Mouse (Mus musculus): ENCODE measurements around the gene Gm20503.

The Gm20503 gene

DNA sequence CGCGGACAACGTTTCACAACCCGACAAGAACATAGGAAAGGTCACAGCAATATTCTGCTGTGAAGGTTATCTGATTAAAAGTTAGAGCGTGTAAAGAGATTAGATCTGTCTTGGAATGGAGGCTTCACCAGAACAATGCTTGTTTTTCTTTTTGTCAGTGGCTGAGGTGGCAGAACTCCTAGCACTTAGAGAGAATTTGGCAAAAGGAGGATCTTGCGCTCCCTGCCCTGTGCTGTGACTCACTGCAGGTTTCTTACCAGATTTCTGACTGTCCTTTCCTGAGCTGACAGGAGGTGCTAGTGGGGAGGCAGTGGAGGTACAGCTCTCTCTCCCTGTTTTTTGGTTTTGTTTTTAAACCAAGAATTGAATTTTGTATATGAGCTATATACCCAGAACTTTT is 4.0 kb downstream of the Gm20503 start:
- DNase-seq (ENCODE audit: low spot score in 2 of 2): no peak

DNA sequence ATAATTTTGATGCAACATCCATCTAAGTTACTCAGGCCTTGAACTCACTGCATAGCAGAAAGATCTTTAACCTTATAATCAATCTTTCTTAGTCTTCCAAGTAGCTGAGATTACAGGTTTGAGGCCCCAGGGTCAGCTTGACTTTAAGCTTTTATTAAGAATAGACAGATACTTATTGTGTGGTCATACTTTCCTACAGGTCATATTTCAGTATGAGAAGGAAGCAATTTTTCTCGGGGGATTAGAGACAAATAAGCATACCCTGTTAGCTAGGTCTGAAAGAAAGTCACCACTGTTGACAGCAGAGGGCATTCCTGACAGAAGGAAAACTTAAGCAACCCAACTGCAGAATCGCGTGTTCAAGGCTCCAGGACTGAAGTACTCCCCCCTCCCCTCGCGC is 5.0 kb downstream of the Gm20503 start:
- DNase-seq (ENCODE audit: low spot score in 2 of 2): no peak

DNA sequence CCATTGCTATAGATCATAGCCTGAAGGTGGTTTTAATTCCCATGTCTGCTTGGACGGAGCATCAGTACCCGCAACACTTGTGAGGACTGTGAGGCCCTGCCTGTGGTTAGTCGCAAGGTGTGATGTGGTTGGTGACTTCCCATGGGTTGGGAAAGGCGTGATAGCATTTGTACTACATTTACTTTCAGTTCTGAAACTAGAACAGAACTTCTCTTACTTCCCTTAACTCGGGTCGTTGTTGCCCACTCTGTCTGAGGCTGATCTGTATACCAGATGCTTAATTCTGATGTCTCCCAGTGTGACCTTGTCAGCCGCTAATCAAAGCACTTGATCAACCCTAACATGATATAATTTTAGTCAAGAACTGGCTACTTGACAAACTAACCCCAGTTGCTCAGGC is 6.2 kb downstream of the Gm20503 start:
- no peak for DNase-seq (ENCODE audit: low spot score in 2 of 2)

DNA sequence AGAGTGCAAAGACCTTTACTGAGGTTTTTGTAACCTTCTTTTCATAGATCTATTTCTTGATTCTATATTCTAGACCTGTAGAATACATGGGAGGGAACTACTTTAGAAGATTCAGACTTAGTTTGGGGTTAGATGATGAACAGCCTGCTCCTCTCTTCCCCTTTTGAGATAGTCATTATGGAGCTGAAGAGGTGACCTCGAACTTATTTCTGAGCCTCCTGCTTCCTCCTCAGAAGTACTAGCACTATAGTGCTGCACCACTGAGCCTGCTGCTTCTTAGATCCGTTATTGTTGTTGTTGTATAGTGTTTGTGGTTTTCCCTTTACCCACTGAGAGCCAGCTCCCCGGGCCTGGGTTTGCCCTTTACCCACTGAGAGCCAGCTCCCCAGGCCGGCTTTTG is 6.7 kb downstream of the Gm20503 start:
- DNase-seq (ENCODE audit: low spot score in 2 of 2): no peak

DNA sequence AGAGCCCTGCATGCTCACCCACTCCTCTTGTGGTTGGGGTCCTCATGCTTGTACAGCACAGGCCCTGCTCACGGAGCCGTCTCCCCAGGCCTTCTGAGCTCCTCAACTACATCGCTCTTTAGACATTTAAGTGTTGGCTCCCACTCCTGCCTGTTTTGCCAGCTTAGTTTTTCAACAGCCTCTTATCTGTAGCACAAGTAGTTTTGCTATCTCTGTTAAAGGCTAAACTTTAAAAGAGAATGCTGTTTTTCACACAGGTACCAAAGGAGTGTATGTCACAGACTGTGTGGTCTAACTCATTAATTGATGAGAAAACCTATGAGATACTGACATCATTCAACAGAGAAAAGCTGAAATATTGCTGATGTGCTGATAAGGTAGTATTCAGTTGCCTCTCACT is 8.4 kb downstream of the Gm20503 start:
- no peak for DNase-seq (ENCODE audit: low spot score in 2 of 2)

DNA sequence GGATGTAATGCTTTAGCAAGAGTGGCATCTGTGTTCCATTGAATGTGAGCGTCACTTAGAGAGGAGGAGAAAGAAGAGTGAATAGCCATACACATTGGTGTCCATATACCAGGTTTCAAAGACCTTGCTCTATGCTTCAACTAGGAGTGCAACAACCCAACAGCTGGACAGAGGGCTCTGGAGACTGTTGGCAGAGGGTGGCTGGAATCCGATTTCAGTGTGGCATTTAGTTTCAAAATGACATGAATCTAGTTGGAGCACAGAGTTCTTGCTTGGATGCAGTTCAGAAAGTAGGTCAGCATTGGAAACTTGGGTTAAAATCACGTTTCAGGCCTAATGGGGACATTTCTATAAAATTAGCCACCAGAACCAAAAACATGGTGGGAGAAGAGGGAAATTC is 12.2 kb downstream of the Gm20503 start:
- DNase-seq (ENCODE audit: low spot score in 2 of 2): no peak

DNA sequence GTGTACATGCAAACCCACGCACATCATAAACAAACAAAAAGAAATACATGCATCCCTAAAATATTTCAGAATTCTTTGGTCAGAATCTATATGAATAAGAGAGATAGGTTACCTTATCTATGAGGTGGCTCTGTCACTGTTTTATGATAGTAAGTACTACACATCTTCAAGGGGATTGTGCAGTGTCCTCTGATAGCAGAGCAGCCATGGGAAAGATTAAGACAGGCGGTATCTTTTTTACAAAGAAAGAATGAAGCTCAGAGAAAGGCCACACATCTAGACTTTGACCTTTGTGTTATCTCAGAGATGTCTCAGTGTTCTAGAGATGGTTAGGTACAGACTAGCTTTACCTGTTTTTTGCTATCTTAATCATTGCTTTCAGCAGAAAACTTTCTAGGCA is 13.9 kb downstream of the Gm20503 start:
- no peak for DNase-seq (ENCODE audit: low spot score in 2 of 2)

DNA sequence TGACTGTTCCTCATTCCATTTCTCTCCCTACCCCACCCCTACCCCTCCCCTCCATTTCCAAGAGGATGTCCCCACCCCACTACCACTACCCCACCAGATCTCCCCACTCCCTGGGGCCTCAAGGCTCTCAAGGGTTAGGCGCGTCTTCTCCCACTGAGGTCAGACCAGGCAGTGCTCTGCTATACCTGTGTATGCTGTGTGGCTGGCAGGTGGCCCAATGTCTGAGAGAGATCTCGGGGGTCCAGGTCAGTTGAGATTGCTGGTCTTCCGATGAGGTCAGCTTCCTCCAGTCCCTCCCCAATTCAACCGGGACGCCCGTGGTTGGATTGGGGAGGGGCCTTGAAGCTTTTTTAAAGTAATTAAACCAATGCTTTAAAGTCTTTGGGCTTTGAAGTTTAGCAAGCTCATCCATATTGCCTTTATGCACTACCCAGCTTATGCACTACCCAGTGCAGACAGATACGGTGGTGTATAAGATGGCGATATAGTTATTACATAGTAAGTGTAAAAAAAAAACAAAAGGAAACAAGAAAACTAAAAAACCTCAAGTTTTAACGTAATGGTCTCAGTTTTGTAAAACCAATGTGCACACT is 31.4 kb downstream of the Gm20503 start:
- no peak for DNase-seq (ENCODE audit: low spot score in 2 of 2)

DNA sequence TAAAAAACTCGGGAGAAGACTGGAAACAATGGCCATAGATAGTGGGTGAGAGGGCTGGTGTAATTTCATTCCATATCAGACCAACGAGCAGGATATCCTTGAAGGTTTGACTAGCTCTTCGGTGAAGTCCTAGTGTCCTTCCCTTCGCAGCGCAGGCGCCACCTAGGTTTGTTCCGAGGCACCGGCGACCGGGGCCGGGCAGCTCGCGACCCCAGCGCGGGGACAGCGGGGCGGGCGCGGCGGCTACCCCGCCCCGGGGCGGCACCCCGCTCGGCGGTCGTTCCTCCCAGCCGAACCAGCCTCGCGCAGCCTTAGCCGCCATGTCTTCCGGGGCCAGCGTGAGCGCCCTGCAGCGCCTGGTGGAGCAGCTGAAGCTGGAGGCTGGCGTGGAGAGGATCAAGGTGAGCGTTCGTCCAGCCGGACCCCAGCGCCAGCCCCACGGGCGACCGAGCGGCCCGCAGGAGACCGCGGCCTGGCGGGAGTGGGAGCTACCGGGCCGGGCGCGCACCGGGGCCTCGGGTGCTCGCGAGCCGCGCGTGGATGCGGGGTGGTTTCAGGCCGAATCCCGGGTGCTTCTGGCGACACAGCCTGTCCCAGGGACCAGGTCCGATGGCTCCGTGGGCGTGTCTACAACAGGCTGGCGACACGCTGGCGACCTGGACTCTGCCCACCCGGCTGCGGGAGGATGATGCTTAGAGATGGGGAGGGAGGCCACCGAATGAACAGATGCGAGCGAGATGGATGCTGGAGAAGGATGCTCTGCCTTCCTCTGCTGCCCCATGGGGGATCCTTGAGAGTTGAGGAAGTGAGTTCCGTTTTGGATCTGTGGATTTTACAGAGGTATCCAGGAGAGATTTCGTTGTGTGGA is 32.1 kb downstream of the Gm20503 start, which contains the start of gene Gng10:
TSS of gene Gng10 (plus strand) at position 171 of the 868 bp plus-strand sequence.
- peak; percentile 62 to 64 for DNase-seq (ENCODE audit: low spot score in 2 of 2)

DNA sequence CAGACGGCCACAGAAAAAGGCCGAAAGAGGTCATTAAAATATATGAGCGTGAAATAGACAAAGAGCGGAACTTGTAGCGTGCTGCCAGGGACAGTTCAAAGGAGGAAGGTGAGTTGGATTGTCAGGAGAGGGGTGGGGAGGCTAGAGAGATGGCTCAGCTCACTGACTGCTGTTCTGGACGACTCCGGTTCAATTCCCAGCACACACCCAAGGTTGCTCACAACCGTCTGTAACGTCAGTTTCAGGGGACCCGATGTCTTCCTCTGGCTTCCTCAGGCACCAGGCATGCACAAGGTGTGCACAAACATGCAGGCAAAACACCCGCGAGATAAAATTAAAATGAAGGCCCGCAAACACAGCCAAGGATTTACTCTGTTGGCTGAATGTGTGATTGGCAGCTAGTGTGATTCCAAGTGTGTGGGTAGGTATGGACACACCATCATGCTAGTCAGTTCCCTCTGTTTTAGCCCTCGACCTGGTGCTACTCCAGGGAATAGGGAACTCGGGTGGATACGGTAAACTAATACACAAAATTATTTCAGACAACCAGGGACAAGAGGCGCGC is 32.9 kb downstream of the Gm20503 start:
- no peak for DNase-seq (ENCODE audit: low spot score in 2 of 2)

DNA sequence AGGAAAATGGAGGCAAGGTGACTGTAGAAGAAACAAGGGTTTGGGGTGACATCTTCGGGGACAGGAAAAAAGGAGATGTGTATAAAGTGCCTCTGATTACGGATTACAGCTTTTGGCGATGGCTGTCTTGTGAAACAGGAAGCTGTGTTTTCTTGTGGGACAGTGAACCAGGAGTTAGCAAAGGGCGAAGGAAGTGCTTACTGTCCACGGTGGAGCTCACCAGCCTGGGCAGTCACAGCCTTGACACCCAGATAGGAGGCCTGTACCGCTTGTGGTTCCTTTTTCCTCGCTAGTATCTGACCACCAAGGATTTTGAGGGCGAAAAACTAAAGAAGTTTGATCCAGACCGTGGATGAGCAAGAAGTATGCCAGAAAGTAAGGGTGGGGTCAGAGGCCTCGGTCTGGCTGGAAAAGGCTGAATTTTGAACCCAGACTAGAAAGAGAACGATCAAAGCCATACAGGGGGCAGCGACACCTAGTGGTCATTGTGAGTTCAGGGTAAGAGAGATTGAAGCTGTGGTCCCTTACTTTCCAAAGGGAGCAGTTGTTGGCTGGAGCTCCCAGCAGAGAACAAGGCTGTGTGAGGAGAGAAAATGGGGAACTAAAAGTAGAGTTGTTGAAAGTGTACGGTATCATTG is 33.6 kb downstream of the Gm20503 start:
- peak; percentile 55 to 71 for DNase-seq (ENCODE audit: low spot score in 2 of 2)

DNA sequence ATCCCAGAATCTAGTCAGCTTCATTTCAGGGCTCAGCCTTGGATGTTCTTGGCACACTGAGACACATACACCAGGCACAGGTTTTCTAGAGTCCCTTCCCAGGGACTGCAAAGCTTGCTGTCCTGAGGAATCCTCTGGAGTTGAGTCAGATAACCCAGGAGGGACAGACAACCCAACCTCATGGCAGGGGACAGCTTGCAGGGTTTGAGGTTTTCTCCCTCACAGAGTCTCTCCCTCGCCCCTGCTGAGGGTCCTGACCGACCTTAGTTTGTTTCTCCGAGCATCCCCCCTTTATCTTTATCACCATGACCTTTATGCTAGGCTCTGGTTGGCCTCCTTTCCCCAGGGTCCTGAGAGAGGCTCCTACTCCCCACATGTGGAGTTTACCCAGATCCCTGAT is 34.5 kb downstream of the Gm20503 start:
- no peak for DNase-seq (ENCODE audit: low spot score in 2 of 2)

DNA sequence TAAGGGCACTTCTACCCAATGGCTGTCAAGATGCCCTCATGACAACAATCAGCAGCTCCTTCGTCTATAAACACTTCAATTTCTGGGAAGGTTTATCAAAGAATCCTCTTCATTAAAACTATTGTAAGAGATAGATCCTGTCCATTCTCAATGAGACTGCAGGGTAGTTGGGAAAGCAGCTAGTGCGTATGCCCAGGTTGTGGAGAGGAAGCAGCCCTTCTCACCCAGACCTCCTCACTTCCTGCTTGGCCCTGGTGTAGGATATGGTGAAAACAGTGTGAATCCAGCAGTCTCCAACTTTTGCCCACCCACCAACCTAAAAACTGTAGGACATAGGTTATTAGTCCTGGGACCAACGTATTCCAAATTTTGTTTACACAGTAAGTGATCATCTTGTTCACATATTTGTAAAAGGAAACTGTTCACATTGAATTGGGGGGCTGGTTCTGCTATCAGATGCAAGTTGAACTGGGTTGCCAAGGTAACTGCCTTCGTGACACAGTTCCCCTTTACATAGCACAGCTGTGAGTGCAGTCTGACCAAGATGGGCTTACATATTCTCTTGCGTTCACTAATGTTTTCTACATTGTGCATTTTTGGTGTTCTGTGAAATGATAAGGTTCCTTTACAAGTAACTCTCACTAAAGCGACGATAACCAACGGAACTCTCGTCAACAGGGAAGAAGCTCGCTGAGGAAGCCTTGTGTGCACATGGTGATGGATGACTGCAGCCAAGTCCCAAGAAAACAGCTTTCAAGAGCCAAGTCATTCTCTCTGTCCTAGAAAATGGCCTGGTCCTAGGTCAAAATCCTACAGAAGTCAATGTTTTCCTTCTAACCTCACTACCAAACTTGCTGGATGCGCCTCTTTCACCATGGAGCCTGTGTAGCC is 37.6 kb downstream of the Gm20503 start:
- no peak for DNase-seq (ENCODE audit: low spot score in 2 of 2)

DNA sequence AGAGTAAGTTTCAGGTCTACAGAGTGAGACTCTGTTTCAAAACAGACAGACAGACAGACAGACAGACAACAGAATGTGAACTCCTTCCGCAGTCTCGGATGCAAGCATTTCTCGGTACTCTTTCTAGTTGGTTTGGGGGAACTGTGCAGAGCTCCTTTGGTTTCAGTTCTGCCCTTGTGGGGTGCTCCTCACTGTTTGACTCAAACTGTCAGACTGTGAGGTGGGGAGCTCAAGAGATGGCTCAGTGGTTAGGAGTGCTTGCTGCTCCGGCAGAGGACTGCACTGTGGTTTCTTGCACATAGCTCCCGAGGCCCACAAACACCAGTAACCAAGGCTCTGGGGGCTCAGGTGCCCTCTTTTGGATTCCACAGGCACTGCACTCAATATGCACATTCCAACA is 40.1 kb downstream of the Gm20503 start:
- no peak for DNase-seq (ENCODE audit: low spot score in 2 of 2)

DNA sequence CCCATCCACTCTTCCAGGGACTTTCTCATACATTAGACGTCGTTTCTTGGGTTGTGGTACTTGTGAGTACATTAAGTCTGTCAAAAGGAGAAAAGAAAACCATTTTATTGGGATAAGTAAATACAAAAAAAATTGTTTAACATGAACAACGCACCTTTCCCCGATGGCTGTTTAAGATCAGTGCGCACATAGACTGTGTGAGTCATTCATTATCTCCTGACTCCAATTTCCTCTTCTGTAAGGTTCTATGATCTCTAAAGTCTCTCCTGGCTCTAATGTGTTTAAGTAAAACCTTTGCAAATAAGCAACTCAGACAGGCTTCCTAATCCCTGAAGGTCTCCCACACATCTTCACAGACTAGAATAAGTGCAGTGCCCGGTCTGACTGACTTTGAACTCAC is 40.9 kb downstream of the Gm20503 start:
- no peak for DNase-seq (ENCODE audit: low spot score in 2 of 2)

DNA sequence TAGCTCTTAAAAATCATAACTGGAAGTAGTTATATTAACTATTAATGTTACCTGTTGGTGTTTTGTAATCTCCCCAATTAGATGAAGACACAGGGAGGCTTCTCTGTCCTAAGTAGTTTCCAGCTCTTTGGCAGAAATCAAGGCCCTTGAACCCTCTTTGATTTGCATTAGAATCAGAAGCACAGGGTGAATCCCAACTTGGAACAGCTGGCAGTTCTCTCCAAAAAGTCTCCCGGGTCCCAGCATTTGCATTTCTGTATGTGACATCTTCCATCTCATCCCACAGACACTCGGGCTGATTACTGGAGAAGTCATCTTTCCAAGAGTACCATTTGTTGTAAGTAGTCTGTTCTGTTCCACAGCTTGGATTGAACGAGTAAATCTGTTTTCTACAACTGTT is 44.2 kb downstream of the Gm20503 start:
- DNase-seq (ENCODE audit: low spot score in 2 of 2): no peak

DNA sequence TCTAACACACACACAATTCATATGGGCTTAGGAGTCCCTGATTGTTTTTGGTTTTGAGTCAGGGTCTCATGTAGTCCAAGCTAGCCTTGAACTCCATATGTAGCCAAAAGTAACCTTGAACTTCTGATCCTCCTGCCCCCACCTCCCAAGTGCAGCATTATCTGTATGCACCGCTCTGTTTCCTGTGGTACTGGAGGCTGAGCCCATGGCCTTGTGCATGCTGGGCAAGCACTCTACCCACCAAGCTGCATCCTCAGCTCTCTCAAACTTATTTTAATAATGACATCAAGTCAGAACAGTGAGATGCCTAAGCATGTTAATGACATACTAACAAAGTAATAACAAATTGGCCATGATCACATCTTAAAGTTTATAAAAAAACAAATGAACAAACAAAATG is 48.1 kb downstream of the Gm20503 start:
- no peak for DNase-seq (ENCODE audit: low spot score in 2 of 2)

DNA sequence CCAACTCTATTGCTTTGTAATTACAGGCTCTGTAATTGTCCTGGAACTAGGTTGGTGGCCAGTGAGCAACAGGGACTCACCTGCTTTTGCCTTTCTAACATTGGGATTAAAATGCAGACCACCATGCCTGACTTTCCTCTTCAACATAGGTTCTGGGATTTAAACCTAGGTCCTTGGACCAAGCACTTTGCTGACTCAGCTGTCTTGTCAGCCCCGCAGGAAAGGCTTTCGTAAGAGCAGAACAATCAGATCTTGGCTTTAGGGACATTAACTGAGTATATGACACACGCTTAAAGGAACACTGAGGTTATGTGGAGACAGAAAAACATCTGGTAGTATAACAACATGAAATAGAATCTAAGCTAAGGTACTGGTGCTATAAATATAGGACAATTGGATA is 54.9 kb downstream of the Gm20503 start:
- DNase-seq (ENCODE audit: low spot score in 2 of 2): no peak

DNA sequence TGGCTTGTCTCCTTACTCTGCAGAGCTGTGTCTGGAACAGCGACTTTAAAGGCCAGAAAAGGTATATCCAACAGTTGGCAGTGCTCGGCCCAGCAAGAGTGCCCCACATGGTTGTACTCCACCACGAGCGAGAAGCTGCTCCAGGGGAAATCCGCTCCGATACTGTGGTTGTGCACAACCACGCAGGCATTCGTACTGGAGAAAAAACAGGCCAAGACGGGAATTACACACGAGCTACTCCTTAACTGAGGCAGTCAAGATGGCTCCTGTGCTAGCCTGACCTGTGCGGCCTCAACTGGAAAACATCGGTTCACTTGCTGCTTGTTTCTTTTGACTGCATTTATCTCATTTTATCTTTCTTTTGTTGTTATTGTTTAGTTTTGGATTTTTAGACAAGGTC is 59.5 kb downstream of the Gm20503 start:
- DNase-seq (ENCODE audit: low spot score in 2 of 2): no peak

DNA sequence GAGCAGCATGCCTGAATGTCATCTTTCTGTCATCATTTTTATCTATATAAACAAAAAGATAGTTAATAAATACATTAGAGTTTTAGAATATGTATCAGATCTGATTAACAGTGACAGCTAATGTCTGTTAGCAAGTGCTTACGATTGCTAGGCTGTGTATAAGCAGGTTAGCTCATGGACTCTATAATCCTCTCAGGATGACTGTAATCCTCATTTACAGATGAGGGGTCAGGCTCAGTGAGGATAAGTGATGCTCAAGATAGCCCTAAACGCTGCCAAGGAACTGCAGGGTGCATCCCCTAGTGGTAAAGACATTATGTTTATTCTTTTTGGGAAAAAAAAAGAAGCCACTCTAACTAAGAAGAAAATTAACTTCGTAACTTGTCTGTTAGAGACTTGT is 66.3 kb downstream of the Gm20503 start:
- no peak for DNase-seq (ENCODE audit: low spot score in 2 of 2)

DNA sequence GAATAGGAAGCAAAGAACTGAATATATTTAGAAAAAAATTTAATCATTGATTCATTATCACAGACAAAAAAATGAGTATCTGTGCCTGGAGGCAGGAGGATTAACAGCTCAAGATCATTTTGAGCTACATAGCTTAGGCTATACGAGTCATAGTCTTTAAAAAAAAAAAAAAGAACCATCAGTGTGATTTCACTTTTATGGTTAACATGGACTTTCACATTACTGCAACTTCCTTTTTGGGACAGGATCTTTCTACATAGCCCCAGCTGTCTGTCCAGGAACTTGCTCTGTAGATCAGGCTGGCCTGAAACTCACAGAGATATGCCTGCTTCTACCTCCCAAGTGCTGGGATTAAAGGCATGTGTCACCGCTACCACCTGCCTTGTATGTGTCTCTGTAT is 80.4 kb downstream of the Gm20503 start:
- DNase-seq (ENCODE audit: low spot score in 2 of 2): no peak

DNA sequence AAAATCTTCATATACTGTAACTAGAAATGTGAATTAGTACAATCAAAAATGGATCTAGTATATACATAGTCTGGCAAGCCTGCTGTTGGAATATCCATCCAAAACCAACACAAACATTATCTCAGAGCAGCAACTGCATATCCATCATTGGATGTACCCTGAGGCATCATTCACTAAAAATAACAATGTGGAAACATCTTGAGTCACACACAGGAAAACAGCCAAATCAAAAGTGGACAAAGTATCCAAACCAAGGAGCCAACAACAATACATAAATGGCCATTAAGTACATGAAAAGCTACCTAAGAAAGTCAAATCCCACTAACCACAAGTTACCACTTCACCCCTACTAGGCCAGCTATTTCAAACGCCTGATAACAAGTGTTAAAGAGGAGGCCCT is 86.4 kb downstream of the Gm20503 start:
- DNase-seq (ENCODE audit: low spot score in 2 of 2): no peak

Measured in urinary bladder, postnatal 4 days (tissue).